ENCODE assay signal across 8 mouse cellular contexts in the genomic region with DNA sequence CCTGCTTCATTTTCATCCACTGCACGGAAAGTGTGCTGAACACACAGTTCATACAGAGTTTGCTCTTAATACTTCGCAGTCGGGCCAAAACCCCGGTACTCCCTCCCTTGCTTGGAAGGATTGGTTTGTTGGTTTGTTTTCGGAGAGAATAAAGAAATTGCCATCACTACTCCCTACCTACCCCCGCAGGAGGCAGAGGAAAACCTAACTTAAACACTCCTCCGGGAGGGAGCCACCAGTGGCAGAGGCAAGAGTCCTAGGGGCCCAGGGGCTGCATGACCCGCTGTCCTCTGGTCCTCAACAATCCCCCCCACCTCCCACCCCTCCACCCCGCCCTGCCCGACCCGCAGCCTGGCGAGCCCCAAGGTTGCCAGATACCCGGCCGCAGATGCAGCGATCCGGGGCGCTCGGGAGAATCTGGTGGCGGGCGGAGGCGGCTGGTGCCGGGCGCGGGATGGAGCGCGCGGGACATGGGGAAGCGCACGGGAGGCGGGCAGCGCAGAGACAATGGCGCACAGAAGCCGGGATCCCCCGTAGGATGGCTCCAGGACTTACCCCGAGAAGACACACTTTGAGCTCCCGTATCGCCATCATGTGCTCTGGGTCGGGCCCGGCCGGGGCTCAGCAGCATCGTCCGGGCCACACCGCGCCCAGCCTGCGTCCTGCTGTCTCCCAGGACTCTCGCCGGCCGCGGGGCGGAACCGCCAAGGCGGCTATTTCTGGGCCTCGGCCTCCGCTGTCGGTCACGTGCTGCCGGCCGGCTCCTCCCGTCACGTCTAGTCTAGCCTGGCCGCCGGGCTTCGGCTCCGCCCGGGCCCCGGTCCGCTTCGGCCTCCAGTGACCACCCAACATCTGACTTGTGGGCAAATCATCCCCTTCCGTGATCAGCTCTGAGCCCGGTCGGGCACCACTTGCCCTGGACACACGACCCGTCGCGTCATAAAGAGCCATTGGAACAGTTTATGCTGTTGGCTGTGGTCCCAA. TPM values are rescaled to one million over a fixed set of nuclear protein-coding genes. Genes with fewer than 3 reads are reported as not detected.
A peak's percentile ranks its signal among the peaks of the same experiment; 100 is the strongest.
DNase-seq lines count a peak whose midpoint lies in the region; ATAC-seq and TF ChIP-seq lines count a peak whose summit lies in the region.

A gene (minus strand): TSS at position 802 of the 984 bp plus-strand sequence.

- peak; percentile 78 for ATAC-seq in hindbrain, embryonic 15.5 days (ENCODE audit: low FRiP score, low read depth)

- no peaks in the 10 kb centered on the region for H3K27me3 ChIP-seq in hindbrain, embryonic 15.5 days

- H3K36me3 ChIP-seq in hindbrain, embryonic 15.5 days = no peaks in the 10 kb centered on the region

- H3K9me3 ChIP-seq in hindbrain, embryonic 15.5 days = no peaks in the 10 kb centered on the region

- TF ChIP-seq CTCF in cortical plate, adult 2 months (IDR thresholded peaks at IDR 0.05; ENCODE audit: extremely low read depth, insufficient read depth, low read length) = no peak

- H3K4me2 ChIP-seq in hindbrain, embryonic 15.5 days = peak within 1 kb of the TSS; percentile 87

- under 1% methylated on average over 74 of the region's 75 CpGs for WGBS in hindbrain, embryonic 15.5 days

- peak; percentile 52; the same call in 1 of the 2 replicates for TF ChIP-seq POLR2A in cortical plate, adult 2 months (IDR thresholded peaks at IDR 0.05; ENCODE audit: extremely low read depth, insufficient read depth, low read length)

- peaks cover 8% of the 10 kb centered on the region for H3K4me1 ChIP-seq in cortical plate, adult 2 months (ENCODE audit: control insufficient read depth, insufficient read depth, low read length)
- H3K4me1 ChIP-seq in hindbrain, embryonic 15.5 days (replicated peaks) = peaks cover 51% of the 10 kb centered on the region

- peak; percentile 74 for DNase-seq in adipocyte (ENCODE audit: low spot score)
- peak; percentile 77 to 78 for DNase-seq in gastrocnemius, adult 8-10 months (ENCODE audit: low spot score in 2 of 2)
- DNase-seq in left cerebral cortex, adult 11 months (ENCODE audit: low spot score) = peak; percentile 65
- DNase-seq in lung, postnatal 25 days (ENCODE audit: low spot score) = peak; percentile 89
- peak; percentile 65 for DNase-seq in retina, embryonic 14.5 days (ENCODE audit: low spot score)
- DNase-seq in urinary bladder, postnatal 14 days (ENCODE audit: low spot score) = peak; percentile 85

- peak within 1 kb of the TSS; percentile 44 for H3K4me3 ChIP-seq in cortical plate, adult 2 months (ENCODE audit: insufficient read depth, low read length)
- H3K4me3 ChIP-seq in hindbrain, embryonic 15.5 days = peak within 1 kb of the TSS; percentile 82

- H3K9ac ChIP-seq in hindbrain, embryonic 15.5 days = peak within 1 kb of the TSS; percentile 76

- H3K27ac ChIP-seq in cortical plate, adult 2 months (ENCODE audit: insufficient read depth, low read length) = peak within 1 kb of the TSS; percentile 96
- H3K27ac ChIP-seq in hindbrain, embryonic 15.5 days (replicated peaks) = peak within 1 kb of the TSS; percentile 74

RNA-seq across cellular contexts. Expression of the gene that starts here (rescaled TPM):
- 78.3 and 84.6 TPM in 2 replicates for polyA plus RNA-seq in cortical plate, adult 2 months (2012; rRNA removed)
- total RNA-seq in gastrocnemius, adult 8-10 months (2022) = 1 to 10 TPM; 2.6 to 5.5 (median 3.6) TPM
- polyA plus RNA-seq in hindbrain, embryonic 15.5 days (2015; fragmentation: Nextera tagmentation; extraction: Ambion mirVana) = 65.2 and 72.8 TPM in 2 replicates

Comparison
In these comparisons a context has a peak if more than half of its experiments do, and no peak if none do; other contexts are left out.
1. Peak in every context shown above with its lines: DNase-seq, ATAC-seq, H3K4me3 ChIP-seq and H3K27ac ChIP-seq.